Mouse (Mus musculus): ENCODE measurements at regions not wholly inside any gene's neighbourhood (a gene's known extent, or its start where the extent isn't known, plus 50 kb on each side); places are given as distances from the start of the nearest gene placed in this dataset.

DNA sequence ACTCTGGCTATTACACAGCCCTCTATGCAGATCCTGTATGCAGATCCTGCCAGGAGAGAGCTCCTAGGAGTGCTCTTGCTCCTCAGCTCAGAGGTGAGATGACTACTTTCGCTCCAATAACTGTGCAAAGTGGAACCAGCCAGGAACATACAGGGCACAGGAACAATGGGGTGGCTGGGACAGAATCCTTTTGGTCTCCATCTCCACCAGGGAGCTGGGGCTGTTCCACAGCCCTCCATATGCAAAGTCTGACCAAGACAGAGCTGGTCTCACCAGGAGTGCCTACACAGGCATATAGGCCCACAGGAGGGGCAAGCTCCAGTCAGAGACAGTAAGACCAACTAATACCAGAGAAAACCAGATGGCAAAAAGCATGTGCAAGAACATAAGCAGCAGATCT lies 1081.1 kb downstream of the Fscb start:
- no peak for DNase-seq (ENCODE audit: low spot score)

DNA sequence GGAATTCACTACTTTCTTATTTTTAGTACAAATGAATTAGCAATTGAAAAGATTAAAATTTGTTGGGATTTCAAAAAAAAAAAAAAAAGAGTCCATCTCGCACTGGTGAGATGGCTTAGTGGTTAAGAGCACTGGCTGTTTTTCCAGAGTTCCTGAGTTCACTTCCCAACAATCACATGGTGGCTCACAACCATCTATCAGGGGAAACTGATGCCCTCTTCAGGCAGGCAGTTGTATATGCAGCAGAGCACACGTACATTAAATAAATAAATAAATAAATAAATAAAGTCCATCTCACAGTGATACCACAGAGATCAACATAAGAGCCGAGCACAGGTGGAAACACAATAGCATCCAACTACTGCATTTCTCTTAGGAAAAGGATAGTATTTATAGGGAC lies 1093.8 kb downstream of the Fscb start:
- DNase-seq (ENCODE audit: low spot score), result peak; percentile 4

DNA sequence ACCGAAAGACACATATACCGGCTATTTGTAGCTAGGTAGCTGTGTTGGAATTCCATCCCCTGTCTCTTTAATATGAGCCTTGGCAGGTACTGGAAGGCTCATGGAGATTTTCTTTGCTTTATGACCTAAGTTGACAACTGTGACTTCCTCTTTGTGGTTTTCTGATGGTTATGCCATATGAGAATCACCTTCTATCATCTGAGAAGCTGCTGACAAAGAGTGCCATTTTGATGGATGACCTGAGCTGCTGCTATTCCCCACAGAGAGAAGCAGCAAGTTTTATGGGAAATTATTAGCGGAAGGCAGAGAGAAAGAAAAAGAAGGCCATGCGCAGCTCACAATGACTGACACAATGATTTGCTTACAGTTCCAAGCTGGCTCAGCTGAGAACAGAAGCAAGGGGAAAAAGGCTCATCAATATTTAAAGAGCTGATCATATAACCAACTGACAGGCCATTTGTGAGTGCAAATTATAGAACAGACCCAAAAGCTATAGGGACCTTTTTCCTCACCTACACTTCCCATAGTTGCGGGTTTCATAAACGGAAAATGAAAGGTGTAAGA lies 1105.1 kb downstream of the Fscb start:
- DNase-seq (ENCODE audit: low spot score), result peak; percentile 4

Measured in embryo, embryonic 10.5 days (tissue).